Mouse (Mus musculus): ENCODE measurements around the gene Rab4a.

- TF ChIP-seq CTCF (IDR thresholded peaks at IDR 0.05; ENCODE audit: insufficient read depth, low read depth, low read length), result no peak
- TF ChIP-seq POLR2A (IDR thresholded peaks at IDR 0.05; ENCODE audit: insufficient read depth, low read depth, low read length), result no peak
These were observed 24.5 kb upstream of the Rab4a start for GRCm38 (mm10) chr8:123781256-123781655.

Data from olfactory bulb, adult 2 months (tissue).